Mouse (Mus musculus): ENCODE data around the gene Arhgap4.

GRCm38 (mm10) chrX:73881463-73881862, 40.2 kb downstream of the Arhgap4 start:
- TF ChIP-seq CTCF (IDR thresholded peaks at IDR 0.05; ENCODE audit: low read depth, low read length) (no peak), POLR2A (IDR thresholded peaks at IDR 0.05; ENCODE audit: insufficient read depth, low read length) (no peak)

All from ES-Bruce4 (cell line).